Mouse (Mus musculus) megakaryocyte, adult 5-6 weeks (primary cell): ENCODE data around the gene Kcnmb4. TPM values are rescaled to one million over a fixed set of nuclear protein-coding genes. Genes with fewer than 3 reads are reported as not detected.
A peak's percentile ranks its signal among the peaks of the same experiment; 100 is the strongest.

Source experiments
- ATAC-seq: 2 replicates; pipeline ENCODE4 v1.8.0; 2016; ENCODE audit warnings: mild to moderate bottlenecking, inconsistent platforms; ENCODE audit not compliant: poor library complexity, severe bottlenecking
- total RNA-seq, 2 experiments: library from RNA; stranded (forward) in 1 of 2; stranded (reverse) in 1 of 2; fragments of 153-499, 151-499 nt in 1 of 2; fragments of 221-1000, 200-1000 nt in 1 of 2; gene quantifications; 2 replicates each; pipeline versions ENCODE4 v1.2.3 to v1.2.4; 2015 to 2017

The Kcnmb4 gene
- total RNA-seq (2015) (not detected in 2 replicates), total RNA-seq (2017) (not detected in 2 replicates)

DNA sequence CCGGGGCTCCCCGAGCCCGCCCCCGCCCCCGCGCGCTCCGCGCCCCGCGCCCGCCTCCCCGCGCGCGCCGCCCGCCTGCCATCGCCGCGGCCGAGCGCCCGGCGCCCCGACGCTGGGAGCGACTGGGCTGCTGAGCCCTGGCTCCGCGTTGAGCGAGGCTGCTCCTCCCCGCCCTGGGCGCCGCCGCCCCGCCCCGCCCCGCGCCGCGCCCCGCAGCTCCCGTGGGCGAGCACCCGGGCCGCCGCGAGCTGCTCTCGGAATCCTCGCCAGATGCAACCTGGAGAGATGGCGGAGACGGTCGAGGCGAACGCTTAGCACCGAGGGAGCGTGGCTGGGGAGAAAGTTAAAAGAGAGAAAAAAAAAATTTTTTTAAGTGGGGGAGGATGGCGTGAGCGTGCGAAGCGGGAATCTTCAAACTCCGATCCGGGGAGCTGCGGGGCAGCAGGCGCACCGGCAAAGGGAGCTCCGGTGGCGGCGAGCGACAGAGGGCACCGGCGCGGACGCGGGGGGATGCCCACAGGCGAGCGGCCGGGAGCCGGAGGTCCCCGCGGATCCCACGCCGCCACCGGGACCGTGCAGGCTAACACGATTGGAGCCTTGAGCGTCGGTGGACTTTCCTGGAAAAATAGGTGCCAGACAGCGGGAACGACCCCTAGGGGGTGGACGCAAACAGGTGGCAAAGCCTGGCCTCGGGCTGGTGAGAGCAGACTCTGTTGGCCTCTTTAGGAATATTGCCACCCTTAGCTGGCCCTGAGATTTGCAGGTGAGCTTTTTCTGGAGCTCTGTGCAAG, at the start of gene Kcnmb4:
TSS of gene Kcnmb4 (minus strand) at position 120 of the 791 bp plus-strand sequence.
- peak; percentile 48; the same call in 1 of the 2 replicates for ATAC-seq

DNA sequence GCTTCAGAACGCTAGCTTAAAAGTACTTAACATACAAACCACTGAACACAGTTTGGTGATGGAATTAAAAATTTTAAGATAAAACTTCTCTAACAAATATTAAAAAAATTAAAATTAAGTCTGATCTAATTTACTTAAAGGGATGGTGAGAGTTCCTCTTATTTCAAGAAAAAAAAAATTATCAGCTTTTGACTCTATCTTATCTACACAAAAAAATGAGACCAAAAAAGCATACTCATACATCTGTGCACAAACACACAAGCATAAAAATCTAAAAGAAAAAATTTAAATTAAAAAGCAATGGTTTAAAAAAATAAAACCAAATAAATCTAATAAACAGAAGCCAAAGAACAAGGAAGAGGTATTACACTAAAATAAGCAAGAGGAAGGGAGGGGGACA, 45.9 kb upstream of the Kcnmb4 start:
- ATAC-seq: no peak

DNA sequence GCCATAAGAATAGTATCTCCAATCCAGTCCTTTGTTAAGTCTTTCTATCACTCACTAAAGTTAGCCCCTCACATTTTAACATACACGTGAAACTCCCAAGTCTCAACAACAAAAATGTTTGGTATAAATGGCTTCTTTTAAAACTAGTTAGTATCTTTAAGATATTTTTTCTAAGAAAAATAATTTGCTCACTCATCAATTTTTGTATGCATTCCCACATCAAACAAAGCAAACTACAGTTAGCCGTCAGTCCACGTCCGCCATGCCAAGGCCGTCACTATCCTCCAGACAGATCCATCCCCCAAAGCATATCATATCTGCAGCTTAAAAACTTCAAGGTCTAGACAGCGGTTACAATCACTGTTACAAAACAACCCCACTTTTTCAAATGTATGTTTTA, 41.9 kb upstream of the Kcnmb4 start:
- ATAC-seq: no peak

DNA sequence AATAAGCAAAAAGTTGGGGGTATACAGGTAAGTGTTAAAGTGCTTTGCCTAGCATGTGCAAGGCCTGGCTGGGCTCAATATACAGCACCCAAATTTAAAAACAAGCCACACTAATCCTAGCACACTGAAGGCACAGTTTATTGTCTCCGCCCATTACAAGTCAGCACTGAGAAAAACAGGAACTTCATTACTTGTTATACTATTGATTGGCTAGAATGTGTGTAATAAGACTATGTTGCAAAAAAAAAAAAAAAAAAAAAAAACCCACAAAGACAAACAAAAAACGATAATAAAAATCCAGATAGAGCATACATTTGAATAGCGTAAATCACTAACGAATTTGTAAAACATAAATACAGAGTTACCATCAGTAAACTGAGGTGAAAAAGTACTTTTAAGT, 41.5 kb upstream of the Kcnmb4 start:
- ATAC-seq: peak; percentile 84

DNA sequence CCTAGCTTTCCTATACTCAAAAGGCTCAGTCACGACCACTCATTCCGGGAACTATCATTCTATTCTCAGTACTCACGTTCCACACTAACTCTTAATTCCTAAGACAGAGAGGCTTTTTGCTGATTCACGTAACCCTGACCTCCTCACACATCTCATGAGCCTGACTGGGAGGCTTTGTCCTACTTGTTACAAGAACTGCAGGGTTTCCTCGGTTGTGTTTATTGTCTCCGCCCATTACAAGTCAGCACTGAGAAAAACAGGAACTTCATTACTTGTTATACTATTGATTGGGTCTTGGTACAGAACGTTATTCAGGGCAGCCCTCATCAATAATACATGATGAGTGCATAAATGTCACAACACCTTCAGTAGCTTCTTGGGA, 39.6 kb upstream of the Kcnmb4 start:
- peak; percentile 77 for ATAC-seq

DNA sequence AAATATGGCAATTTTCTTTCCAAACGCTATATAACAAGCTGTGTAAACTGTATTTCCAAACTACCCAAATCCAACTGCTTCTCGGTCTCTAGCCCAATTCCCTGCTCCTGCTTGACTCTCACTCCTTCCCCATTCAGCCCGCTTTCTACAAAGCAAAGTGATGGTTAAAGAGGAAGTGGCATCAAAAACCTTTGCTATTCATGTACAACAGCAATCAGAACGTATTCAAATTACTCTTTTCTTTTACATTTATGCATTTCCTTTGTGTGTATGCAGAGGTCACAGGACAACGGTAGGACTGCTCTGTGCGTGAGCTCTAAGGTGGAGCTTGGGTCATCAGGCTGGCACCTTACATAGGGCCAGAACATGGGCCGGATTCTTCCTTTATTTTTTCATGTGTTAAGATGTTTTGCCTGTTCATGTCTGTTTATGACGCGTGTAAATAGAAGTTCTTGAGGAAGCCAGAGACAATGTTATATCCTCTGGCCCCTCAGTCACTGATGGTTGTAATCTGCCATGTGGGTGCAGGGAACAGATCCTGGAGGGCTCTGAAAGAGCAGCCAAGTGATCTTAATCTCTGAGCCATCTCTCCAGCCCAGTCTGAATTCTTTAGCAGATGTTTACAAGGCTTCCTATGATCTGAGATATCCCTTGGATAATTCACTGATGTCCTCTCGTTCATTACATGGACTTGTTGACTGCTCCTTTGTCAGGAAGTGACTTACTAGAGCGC, 39.0 kb upstream of the Kcnmb4 start:
- ATAC-seq: peak; percentile 48

DNA sequence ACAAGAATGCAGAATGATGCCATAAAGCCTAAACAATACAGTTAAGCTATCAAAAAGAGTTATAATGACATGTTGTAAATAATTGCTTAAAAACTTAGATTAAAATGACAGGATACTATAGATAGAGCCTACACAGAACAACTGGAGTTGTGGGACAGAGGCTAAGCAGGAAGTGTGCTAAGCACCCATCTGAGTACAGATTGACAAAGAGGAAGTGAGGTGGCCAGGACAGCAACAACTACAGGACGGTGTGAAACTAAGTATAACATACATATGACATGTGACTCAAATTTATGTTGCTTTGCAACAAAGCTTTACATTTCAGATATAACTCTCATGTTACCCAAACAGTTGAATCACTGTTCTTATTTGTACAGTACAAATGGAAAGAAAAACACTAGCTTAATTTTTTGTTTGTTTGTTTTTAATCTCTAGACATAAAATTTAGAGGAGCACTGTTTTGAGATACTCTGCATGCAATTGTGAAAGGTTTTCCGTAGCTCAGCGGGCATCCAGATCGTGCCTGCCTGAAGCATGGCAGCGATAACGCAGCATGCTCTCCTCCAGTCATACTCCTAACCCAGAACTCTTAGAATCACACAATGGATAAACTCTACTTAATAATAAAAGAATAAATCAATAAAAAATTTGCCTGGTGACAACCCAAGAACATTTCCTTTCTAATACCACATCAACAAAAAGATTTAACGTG, 31.8 kb upstream of the Kcnmb4 start:
- peak; percentile 100 for ATAC-seq

DNA sequence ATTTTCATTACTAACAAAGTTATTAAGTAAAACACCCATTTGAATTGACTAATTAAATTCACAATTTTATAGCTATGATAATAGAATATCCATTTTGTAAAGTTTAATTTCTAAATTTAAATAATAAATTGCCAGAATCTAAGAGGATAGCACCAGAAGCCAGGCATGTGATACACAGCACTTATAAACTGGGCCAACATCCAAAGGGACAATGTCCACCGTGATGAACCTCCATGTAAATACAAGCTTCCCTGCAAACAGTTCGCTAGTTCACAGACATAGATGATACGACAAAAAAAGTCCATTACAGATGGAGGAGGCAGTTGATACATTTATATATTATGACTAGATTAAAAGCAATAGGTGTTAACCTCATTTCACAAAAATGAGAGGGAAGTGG, 19.1 kb upstream of the Kcnmb4 start:
- no peak for ATAC-seq

DNA sequence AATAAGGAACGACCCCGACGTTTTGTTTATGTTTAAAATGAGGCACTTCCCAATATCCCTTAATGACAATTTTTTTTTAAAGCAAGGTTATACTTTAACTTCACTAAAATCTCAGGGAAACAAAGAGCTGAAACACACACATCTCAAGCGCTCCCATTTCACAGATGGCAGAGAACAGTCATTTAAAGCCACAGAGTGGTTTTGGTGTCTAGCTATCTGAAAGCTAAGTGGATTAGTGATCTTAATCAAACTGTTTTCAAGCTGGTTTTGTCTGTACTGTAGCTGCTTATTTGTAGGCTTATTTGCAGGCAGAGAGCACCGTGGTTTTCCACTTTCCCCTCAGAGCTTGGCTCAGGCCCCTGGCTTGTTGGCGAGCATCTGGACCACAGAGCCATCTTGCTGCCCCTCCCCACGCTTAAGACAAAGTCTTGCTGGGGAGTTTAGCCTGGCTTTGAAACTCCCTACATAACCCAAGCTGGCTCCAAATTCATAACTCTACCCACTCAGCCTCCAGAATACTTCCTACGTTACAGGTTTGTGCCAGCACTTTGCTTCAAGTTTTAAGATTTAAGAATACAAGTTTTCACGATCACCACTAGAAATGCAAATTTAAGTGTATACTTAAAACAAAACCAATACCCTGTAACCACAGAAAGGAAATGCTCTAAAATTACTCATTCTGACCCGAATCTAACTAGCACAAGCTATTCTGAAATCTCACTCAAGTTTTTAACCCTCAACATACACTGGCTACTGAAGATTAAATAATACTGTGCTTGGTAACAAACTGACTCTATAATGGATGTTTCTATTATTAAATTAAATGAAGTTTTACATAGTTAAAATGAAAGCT, 13.4 kb upstream of the Kcnmb4 start:
- ATAC-seq: no peak

DNA sequence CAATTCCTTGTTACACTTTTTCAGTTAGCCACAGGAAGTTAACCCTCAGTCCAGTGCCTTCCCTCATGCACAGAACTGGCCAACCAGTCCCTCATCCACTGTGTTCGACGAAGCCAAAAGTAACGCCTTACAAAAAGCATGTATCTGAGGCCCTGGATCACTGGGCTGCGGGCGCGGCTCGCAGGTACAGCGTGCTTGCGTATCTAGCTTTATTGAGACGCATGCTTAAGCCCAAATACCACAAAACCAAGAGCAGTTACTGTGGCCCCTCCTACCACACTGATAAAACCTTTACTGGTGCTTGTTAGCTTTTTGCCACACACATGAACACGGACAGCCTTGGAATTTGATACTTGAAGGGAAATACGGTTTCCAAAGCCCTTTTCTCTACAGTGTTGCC, 8.2 kb upstream of the Kcnmb4 start:
- ATAC-seq: no peak; the same call in 1 of the 2 replicates

DNA sequence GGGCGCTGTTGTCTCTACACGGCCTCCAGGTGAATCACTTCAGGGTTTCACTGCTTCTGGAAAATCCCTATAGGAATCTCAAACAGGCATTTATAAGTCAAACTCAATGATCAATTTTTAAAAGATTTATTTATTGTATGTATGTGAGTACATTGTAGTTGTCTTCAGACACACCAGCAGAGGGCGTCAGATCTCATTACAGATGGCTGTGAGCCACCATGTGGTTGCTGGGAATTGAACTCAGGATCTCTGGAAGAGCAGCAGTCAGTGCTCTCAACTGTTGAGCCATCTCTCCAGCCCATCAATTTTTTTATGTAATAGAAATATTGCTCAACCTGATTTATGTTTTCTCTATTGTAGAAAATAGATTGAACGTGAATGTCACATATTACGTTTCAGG, 7.3 kb upstream of the Kcnmb4 start:
- no peak for ATAC-seq

DNA sequence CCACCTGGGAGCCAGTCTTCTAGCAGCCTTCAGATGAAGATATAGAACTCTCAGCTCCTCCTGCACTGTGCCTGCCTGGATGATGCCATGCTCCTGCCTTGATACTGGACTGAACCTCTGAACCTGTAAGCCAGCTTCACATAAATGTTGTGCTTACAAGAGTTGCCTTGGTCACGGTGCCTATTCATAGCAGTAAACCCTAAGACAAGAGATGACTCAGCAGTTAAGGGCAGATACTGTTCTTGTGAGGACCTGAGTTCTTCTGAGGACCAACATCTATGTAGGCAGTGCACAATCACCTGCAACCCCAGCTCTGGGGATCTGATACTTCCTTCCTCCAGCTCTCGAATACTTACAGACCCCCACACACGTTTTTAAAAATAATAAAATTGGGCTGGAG, 2.9 kb upstream of the Kcnmb4 start:
- ATAC-seq: no peak

DNA sequence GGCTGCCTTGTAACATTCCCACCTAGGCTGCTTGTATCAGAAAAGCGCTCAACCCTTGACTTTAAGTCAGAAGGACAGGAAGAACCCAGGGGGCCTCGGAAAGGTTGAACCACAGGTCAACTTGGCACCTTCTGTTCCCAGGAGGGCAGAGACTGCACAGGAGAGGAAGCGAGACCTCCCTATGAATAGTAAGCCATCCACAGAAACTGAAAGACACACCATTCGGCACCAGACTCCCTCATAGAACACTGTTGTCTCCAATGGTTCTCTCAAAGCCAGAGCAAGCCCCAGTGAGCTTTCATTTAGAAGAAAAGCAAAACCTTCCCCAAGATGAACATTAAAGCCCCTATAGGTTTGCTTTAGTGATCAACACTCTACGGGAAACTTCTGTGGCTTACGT, 2.0 kb upstream of the Kcnmb4 start:
- ATAC-seq: no peak

DNA sequence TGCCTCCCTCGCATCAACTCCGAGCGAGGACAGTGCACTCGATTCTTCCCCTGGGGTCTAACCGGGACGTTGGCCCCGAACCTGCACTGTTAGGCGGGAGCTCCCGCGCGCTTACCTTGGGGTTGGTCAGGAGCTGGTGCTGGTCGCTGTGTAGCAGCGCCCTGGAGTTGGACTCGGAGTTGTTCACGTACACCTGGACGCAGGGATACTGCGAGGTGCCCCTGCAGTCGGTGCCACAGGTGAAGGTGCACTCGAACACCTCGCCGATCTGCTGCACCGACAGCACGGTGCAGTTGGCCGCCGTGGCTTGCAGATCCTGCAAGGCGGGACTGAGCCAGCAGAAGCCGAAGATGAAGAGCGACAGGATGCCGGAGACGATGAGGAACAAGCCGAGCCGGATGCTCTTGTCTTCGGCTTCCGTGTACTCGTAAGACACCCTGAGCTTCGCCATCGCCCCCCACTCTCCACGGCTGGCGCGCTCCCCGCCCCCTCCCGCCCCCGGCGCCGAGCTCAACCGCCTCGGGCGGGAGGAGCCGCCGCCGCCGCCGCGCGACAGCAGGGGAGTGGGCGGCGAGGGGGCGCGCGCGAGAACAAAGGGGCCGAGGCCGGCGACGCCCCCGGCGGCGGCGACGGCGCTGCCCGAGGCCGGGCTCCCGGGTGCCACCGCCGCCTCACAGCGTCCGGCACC, 463 bp downstream of the Kcnmb4 start:
- peak; percentile 65 for ATAC-seq

DNA sequence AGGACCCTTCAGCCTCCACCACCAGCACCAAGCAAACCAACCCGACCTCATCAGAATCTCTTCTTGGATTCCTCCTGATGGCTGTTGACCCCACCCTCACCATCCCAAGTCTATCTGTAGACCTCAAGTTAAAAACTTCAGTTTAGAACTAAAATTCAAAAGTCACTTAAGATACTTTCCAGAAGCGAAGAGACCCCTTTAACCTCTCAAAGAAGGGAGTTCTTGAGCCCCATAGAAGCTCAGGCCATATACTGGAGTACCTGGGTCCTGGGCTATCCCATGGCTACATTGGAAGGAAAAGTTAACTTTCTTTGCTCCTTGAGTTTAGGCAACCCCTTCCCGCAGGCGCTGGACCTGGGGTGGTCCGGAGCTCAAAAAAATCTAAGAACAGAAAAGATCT, 1.1 kb downstream of the Kcnmb4 start:
- no peak for ATAC-seq

DNA sequence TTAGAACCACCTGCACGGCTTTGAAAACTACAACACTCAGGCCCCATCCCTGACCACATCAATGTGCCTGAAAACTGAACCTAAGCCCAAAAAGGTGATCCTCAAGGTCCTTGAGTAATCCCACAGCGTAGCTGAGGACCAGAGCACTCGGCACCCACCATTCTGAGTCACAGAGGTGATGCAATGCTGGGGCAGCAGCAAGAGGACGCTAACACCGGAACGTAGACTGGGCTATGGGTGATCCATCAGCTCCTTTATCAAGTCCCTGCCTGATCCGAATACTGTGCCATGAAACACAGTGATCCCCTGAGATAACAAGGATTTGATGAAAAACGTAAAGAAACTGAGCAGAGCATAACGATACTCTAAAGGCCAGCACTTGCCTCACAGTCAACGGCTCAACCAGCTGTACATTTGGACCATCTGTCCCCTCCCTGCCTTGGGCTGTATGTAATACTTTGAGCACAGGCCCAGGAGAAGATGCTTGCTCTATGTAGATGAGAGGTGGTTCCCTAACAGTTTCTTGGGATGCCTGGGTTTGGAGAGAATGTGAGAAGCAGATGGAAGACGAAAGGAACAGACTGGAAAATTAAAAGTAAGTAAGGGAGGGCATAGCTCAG, 3.3 kb downstream of the Kcnmb4 start:
- ATAC-seq: no peak

DNA sequence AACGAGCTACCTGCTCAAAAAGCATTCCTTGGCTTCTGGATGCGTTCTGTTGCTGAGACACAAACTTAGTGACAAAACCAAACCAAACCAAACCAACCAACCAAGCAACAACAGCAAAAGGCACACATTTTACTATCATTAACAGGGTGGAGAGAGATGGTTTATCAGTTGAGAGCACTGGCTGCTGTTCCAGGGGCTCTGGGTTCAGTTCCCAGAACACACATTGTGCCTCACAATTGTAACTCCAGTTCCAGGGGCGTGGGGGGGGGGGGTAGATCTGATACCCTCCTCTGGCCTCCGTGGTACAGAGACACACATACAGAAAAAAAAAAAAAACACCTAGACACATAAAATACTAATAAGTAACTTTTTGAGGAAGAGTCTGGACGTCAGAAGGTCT, 5.6 kb downstream of the Kcnmb4 start:
- no peak for ATAC-seq

DNA sequence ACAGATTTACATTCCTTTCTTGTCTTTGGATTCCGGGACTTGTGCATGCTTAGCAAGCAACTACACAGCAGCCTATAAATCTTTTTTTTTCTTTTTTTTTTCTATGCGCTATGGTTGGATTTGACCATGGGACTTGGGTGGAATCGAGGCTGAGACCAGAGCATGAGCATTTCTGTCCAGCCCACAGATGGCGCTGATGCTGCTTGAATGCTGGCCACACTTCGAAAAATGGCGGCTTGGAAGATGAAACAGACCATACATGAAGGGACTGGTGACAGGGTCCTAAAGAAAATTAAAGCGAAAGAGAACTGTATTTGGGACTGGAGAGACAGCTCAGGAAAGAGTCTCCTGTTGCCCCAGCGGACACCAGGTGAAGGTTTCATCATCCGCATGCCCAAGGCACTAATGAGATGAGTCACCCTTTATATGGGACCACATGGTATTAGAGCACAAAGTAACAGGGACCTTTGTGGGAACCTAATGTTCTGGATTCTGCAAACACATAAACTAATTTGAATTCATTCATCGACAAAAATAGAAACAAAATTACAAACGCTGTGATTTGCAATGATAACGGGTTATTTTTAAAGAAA, 9.8 kb downstream of the Kcnmb4 start:
- no peak for ATAC-seq

DNA sequence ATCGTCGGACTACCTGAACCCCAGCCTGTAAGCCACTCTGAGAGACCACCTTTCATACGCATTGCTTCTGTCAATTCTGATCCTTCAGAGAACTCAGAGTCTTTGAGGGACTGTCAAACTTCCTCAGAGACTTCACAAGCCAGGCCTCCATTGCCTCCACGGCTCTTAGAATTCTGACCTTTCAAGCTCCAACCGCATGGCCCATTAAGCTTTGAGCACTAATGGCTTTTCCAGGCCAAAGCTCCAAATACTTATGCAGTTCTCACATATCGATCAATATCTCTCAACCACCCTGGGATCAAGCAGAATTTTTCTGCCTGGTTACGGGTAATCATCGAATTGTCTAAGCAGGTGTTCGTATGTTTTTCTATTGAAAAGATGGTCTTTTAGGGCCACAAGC, 12.2 kb downstream of the Kcnmb4 start:
- no peak for ATAC-seq
